ENCODE assay signal across 8 mouse cellular contexts in the genomic region with DNA sequence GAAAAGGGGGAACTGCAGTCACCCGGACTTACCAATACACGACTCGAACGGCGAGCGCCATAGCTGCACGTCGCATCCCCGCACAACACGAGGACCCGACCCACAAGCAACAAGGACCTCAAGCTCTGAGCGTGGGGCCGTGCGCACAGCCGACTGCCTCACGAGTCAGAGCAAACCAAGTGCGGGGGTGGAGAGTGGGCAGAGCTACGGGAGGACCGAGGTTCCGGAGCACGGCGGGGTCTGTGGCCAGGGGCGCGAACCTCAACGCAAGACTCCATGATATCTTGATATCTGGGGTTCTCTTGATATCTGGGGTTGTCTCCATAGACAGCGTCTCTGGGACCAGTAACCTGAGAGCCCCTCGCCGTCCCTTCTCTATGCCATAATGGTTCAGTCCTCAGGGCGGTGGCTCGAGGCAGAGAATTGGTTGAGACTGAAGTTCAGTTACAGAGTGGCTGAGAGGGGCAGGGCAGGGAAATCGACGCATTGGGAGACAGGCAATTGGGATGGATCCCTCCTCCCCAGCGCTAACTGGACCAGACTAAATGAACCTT. TPM values are rescaled to one million over a fixed set of nuclear protein-coding genes. Genes with fewer than 3 reads are reported as not detected.
DNase-seq lines count a peak whose midpoint lies in the region; ATAC-seq and TF ChIP-seq lines count a peak whose summit lies in the region.

Selenow (minus strand) TSS at position 183 of the 554 bp plus-strand sequence.

- no peak for TF ChIP-seq CTCF in gastrocnemius, adult 2 months (IDR thresholded peaks at IDR 0.05)
- TF ChIP-seq CTCF in hindbrain, postnatal 0 days (IDR thresholded peaks at IDR 0.05; ENCODE audit: low read depth): no peak
- TF ChIP-seq CTCF in left cerebral cortex, adult 2 months (IDR thresholded peaks at IDR 0.05): no peak

- 1% methylated on average over 33 of the region's 33 CpGs for WGBS in hindbrain, postnatal 0 days

- peaks cover 14% of the 10 kb centered on the region for H3K4me1 ChIP-seq in hindbrain, postnatal 0 days (ENCODE audit: insufficient read depth, low read length)

- peak; percentile 84 for DNase-seq in WW6 (ENCODE audit: low read depth, low spot score)
- DNase-seq in cerebellum, postnatal 4 days (ENCODE audit: low spot score in 2 of 2): peak; percentile 79 to 90
- peak; percentile 95 for DNase-seq in gastrocnemius, adult 2 months
- DNase-seq in hindbrain, postnatal 0 days (ENCODE audit: low spot score): peak; percentile 96
- DNase-seq in left cerebral cortex, adult 2 months (ENCODE audit: extremely low spot score in 1 of 2, low spot score in 2 of 2): peak; percentile 91 to 92
- peak; percentile 91 to 95 for DNase-seq in right cerebral cortex, adult 2 months (ENCODE audit: low spot score in 2 of 2)
- DNase-seq in urinary bladder, postnatal 14 days (ENCODE audit: low spot score): peak; percentile 91

- peak within 1 kb of the TSS; percentile 75 for H3K4me3 ChIP-seq in gastrocnemius, adult 2 months
- peak within 1 kb of the TSS; percentile 80 for H3K4me3 ChIP-seq in hindbrain, postnatal 0 days (ENCODE audit: low read length)
- peak within 1 kb of the TSS; percentile 72 for H3K4me3 ChIP-seq in left cerebral cortex, adult 2 months

- H3K9me3 ChIP-seq in hindbrain, postnatal 0 days (ENCODE audit: low read length): no peaks in the 10 kb centered on the region

- peaks cover 6% of the 10 kb centered on the region; the same call in 1 of the 2 replicates for H3K36me3 ChIP-seq in hindbrain, postnatal 0 days (ENCODE audit: insufficient read depth, low read length)

- peak within 1 kb of the TSS; percentile 84 for H3K9ac ChIP-seq in hindbrain, postnatal 0 days (replicated peaks; ENCODE audit: low read length)

- peak; percentile 97 for ATAC-seq in hindbrain, postnatal 0 days
- peak; percentile 97 for ATAC-seq in megakaryocyte, adult 5-6 weeks (ENCODE audit: poor library complexity, severe bottlenecking)

- peak within 1 kb of the TSS; percentile 100 for H3K27ac ChIP-seq in gastrocnemius, adult 2 months
- peak within 1 kb of the TSS; percentile 90 for H3K27ac ChIP-seq in hindbrain, postnatal 0 days
- peak within 1 kb of the TSS; percentile 100 for H3K27ac ChIP-seq in left cerebral cortex, adult 2 months

- intact Hi-C loops in gastrocnemius, adult 2 months (cut with DNase I): loop anchor here (5.0 to 10.0 kb wide), 2 partner anchors 130 to 1133 kb away; no protein-coding TSS in a partner anchor
- intact Hi-C loops in left cerebral cortex, adult 2 months (cut with DNase I): no loop called here

- no peaks in the 10 kb centered on the region for H3K27me3 ChIP-seq in hindbrain, postnatal 0 days (ENCODE audit: insufficient read depth, low read length)

- H3K4me2 ChIP-seq in hindbrain, postnatal 0 days (ENCODE audit: low read depth, low read length): peak within 1 kb of the TSS; percentile 86

RNA-seq across cellular contexts. Expression of gene Selenow, which starts in this region (rescaled TPM):
- 1,000 to 10,000 TPM; 1,391 to 1,893 TPM for total RNA-seq in gastrocnemius, adult 2 months (2021)
- 501 and 566 TPM in 2 replicates for total RNA-seq in hindbrain, postnatal 0 days (2014; rRNA removed)
- polyA plus RNA-seq in hindbrain, postnatal 0 days (2015; fragmentation: Nextera tagmentation; extraction: Ambion mirVana): 1,894 and 2,002 TPM in 2 replicates
- 1,000 to 10,000 TPM; 1,033 to 1,089 TPM for total RNA-seq in left cerebral cortex, adult 2 months (2021)
- 96.9 and 102 TPM in 2 replicates for total RNA-seq in megakaryocyte, adult 5-6 weeks (2015)
- 31.5 and 33.7 TPM in 2 replicates for total RNA-seq in megakaryocyte, adult 5-6 weeks (2017)

Comparison
In these comparisons a context has a peak if more than half of its experiments do, and no peak if none do; other contexts are left out.
1. Peak in every context shown above with its lines: DNase-seq, ATAC-seq, H3K4me3 ChIP-seq and H3K27ac ChIP-seq.